Mouse (Mus musculus): ENCODE data around the gene Irf2bpl. TPM values are rescaled to one million over a fixed set of nuclear protein-coding genes. Genes with fewer than 3 reads are reported as not detected.

The Irf2bpl gene
- polyA plus RNA-seq, 1 experiment from 2014 or later: 57.9 TPM

GRCm38 (mm10) chr12:86918983-86919722 lies 34.6 kb upstream of the Irf2bpl start:
- no peak overlapping the region for H3K9ac ChIP-seq (ENCODE audit: low read depth, low read length)
- H3K27me3 ChIP-seq (ENCODE audit: insufficient read depth, low read length): no peaks in the 10 kb centered on the region
- no peak for TF ChIP-seq CTCF (IDR thresholded peaks at IDR 0.05; ENCODE audit: low read depth)

GRCm38 (mm10) chr12:86918361-86918967 lies 33.9 kb upstream of the Irf2bpl start:
- DNase-seq (ENCODE audit: low spot score): peak; percentile 76
- H3K4me1 ChIP-seq (replicated peaks; ENCODE audit: insufficient read depth, low read length): peaks cover 12% of the 10 kb centered on the region
- TF ChIP-seq CTCF (IDR thresholded peaks at IDR 0.05; ENCODE audit: low read depth): no peak
- no peaks in the 10 kb centered on the region for H3K9me3 ChIP-seq (replicated peaks; ENCODE audit: low read length)
- peak overlapping the region; percentile 68 for H3K27ac ChIP-seq
- no peaks in the 10 kb centered on the region for H3K36me3 ChIP-seq (ENCODE audit: insufficient read depth, low read length)
- H3K4me3 ChIP-seq (replicated peaks; ENCODE audit: low read depth, low read length): no peak overlapping the region
- 15% methylated on average over 11 of the region's 11 CpGs for WGBS
- no peak overlapping the region for H3K9ac ChIP-seq (ENCODE audit: low read depth, low read length)
- ATAC-seq (replicated peaks; ENCODE audit: low FRiP score, low read depth): 0 out of 2 replicates have a peak, but pooled peaks have one; percentile 47
- no peaks in the 10 kb centered on the region for H3K27me3 ChIP-seq (ENCODE audit: insufficient read depth, low read length)
- H3K4me2 ChIP-seq (ENCODE audit: low read length): peak overlapping the region; percentile 15; the same call in 1 of the 2 replicates

More at GRCm38 (mm10) chr12:86918983-86919722, 34.6 kb upstream of the Irf2bpl start:
- Histone ChIP-seq H3K4me2 (ENCODE audit: low read length) (peak overlapping the region; percentile 15; the same call in 1 of the 2 replicates), H3K36me3 (ENCODE audit: insufficient read depth, low read length) (no peaks in the 10 kb centered on the region), H3K27ac (peak overlapping the region; percentile 68), H3K4me1 (replicated peaks; ENCODE audit: insufficient read depth, low read length) (peaks cover 12% of the 10 kb centered on the region), H3K9me3 (replicated peaks; ENCODE audit: low read length) (no peaks in the 10 kb centered on the region), H3K4me3 (replicated peaks; ENCODE audit: low read depth, low read length) (no peak overlapping the region)
- no peak; the same call in 1 of the 2 replicates for ATAC-seq (replicated peaks; ENCODE audit: low FRiP score, low read depth)
- DNase-seq (ENCODE audit: low spot score): no peak
- whole genome bisulfite sequencing: 63% methylated on average over 17 of the region's 17 CpGs

- no peaks in the 10 kb centered on the region for H3K27me3 ChIP-seq (ENCODE audit: insufficient read depth, low read length)
- no peak for ATAC-seq (replicated peaks; ENCODE audit: low FRiP score, low read depth)
- no peaks in the 10 kb centered on the region for H3K9me3 ChIP-seq (replicated peaks; ENCODE audit: low read length)
- TF ChIP-seq CTCF (IDR thresholded peaks at IDR 0.05; ENCODE audit: low read depth): no peak
- no peak overlapping the region for H3K4me2 ChIP-seq (ENCODE audit: low read length)
- 87% methylated on average over 7 of the region's 7 CpGs for WGBS
- DNase-seq (ENCODE audit: low spot score): no peak
- H3K36me3 ChIP-seq (ENCODE audit: insufficient read depth, low read length): no peaks in the 10 kb centered on the region
- peaks cover 12% of the 10 kb centered on the region for H3K4me1 ChIP-seq (replicated peaks; ENCODE audit: insufficient read depth, low read length)
- no peak overlapping the region for H3K4me3 ChIP-seq (replicated peaks; ENCODE audit: low read depth, low read length)
- no peak overlapping the region for H3K27ac ChIP-seq
- H3K9ac ChIP-seq (ENCODE audit: low read depth, low read length): no peak overlapping the region
Observed at GRCm38 (mm10) chr12:86916796-86917573, 32.4 kb upstream of the Irf2bpl start.

GRCm38 (mm10) chr12:86915617-86916016 lies 31.0 kb upstream of the Irf2bpl start:
- TF ChIP-seq CTCF (IDR thresholded peaks at IDR 0.05; ENCODE audit: low read depth): no peak
- H3K9me3 ChIP-seq (replicated peaks; ENCODE audit: low read length): no peaks in the 10 kb centered on the region
- H3K4me1 ChIP-seq (replicated peaks; ENCODE audit: insufficient read depth, low read length): peaks cover 17% of the 10 kb centered on the region
- H3K36me3 ChIP-seq (ENCODE audit: insufficient read depth, low read length): no peaks in the 10 kb centered on the region
- no peak overlapping the region for H3K4me2 ChIP-seq (ENCODE audit: low read length)
- WGBS: 81% methylated on average over 7 of the region's 7 CpGs
- H3K27ac ChIP-seq: no peak overlapping the region
- H3K27me3 ChIP-seq (ENCODE audit: insufficient read depth, low read length): no peaks in the 10 kb centered on the region
- H3K9ac ChIP-seq (ENCODE audit: low read depth, low read length): no peak overlapping the region
- DNase-seq (ENCODE audit: low spot score): no peak
- no peak overlapping the region for H3K4me3 ChIP-seq (replicated peaks; ENCODE audit: low read depth, low read length)
- no peak for ATAC-seq (replicated peaks; ENCODE audit: low FRiP score, low read depth)

GRCm38 (mm10) chr12:86914756-86915155 lies 30.2 kb upstream of the Irf2bpl start:
- Histone ChIP-seq H3K4me2 (ENCODE audit: low read length) (no peak overlapping the region), H3K36me3 (ENCODE audit: insufficient read depth, low read length) (no peaks in the 10 kb centered on the region), H3K27me3 (ENCODE audit: insufficient read depth, low read length) (no peaks in the 10 kb centered on the region), H3K27ac (no peak overlapping the region), H3K9me3 (replicated peaks; ENCODE audit: low read length) (no peaks in the 10 kb centered on the region), H3K9ac (ENCODE audit: low read depth, low read length) (no peak overlapping the region), H3K4me3 (replicated peaks; ENCODE audit: low read depth, low read length) (no peak overlapping the region), H3K4me1 (replicated peaks; ENCODE audit: insufficient read depth, low read length) (peaks cover 17% of the 10 kb centered on the region)
- TF ChIP-seq CTCF (IDR thresholded peaks at IDR 0.05; ENCODE audit: low read depth): no peak
- ATAC-seq (replicated peaks; ENCODE audit: low FRiP score, low read depth) (no peak), DNase-seq (ENCODE audit: low spot score) (no peak)
- WGBS: 67% methylated on average over 6 of the region's 6 CpGs

- WGBS: 64% methylated on average over 2 of the region's 2 CpGs
- no peaks in the 10 kb centered on the region for H3K9me3 ChIP-seq (replicated peaks; ENCODE audit: low read length)
- no peak overlapping the region for H3K9ac ChIP-seq (ENCODE audit: low read depth, low read length)
- H3K27me3 ChIP-seq (ENCODE audit: insufficient read depth, low read length): no peaks in the 10 kb centered on the region
- TF ChIP-seq CTCF (IDR thresholded peaks at IDR 0.05; ENCODE audit: low read depth): no peak
- no peak overlapping the region for H3K4me3 ChIP-seq (replicated peaks; ENCODE audit: low read depth, low read length)
- no peak overlapping the region for H3K4me2 ChIP-seq (ENCODE audit: low read length)
- H3K4me1 ChIP-seq (replicated peaks; ENCODE audit: insufficient read depth, low read length): peaks cover 17% of the 10 kb centered on the region
- no peak overlapping the region for H3K27ac ChIP-seq
- no peaks in the 10 kb centered on the region for H3K36me3 ChIP-seq (ENCODE audit: insufficient read depth, low read length)
- no peak for ATAC-seq (replicated peaks; ENCODE audit: low FRiP score, low read depth)
- DNase-seq (ENCODE audit: low spot score): no peak
Observed at GRCm38 (mm10) chr12:86914351-86914750, 29.8 kb upstream of the Irf2bpl start.

All from kidney, postnatal 0 days (tissue).